Mouse (Mus musculus): ENCODE data around the gene Rnf168.
"Not testable (repeated sequence)": the region's sequence is repeated elsewhere in the genome, so short reads cannot be mapped to it uniquely, and the experiment has no call there.

- TF ChIP-seq CTCF (IDR thresholded peaks at IDR 0.05 in 2 of 3, conservative IDR thresholded peaks at IDR 0.05 in 1 of 3; ENCODE audit: control insufficient read depth in 1 of 3, insufficient read depth in 1 of 3, low read depth in 2 of 3, low read length in 3 of 3, poor library complexity in 1 of 3, severe bottlenecking in 1 of 3); TBP (IDR thresholded peaks at IDR 0.05; ENCODE audit: low read depth, low read length); GABPA (IDR thresholded peaks at IDR 0.05; ENCODE audit: low read depth, low read length); POLR2A (IDR thresholded peaks at IDR 0.05; ENCODE audit: control insufficient read depth in 1 of 2, insufficient read depth in 1 of 2, low read depth in 1 of 2, low read length in 2 of 2, poor library complexity in 1 of 2); GATA1 (IDR thresholded peaks at IDR 0.05; ENCODE audit: low read depth, low read length); MAX (IDR thresholded peaks at IDR 0.05; ENCODE audit: low read length); CHD1 (IDR thresholded peaks at IDR 0.05; ENCODE audit: low read depth, low read length); KAT2A (conservative IDR thresholded peaks at IDR 0.05; ENCODE audit: low read depth, low read length); MYC (IDR thresholded peaks at IDR 0.05; ENCODE audit: low read depth, low read length); POLR2AphosphoS2 (IDR thresholded peaks at IDR 0.05; ENCODE audit: low read length): not testable (repeated sequence)
Measured at GRCm38 (mm10) chr16:32299617-32300016, 22.4 kb downstream of the Rnf168 start.

Measured in MEL (cell line).